Mouse (Mus musculus) duodenum, adult 2 months (tissue): ENCODE measurements around the gene Calml3. TPM values are rescaled to one million over a fixed set of nuclear protein-coding genes. Genes with fewer than 3 reads are reported as not detected.

Experiments
- polyA plus RNA-seq: library from polyadenylated mRNA; depleted of rRNA; stranded (reverse); fragments of >200 nt; gene quantifications from 2 replicates; pipeline ENCODE4 v1.2.3, GENCODE M21; 2012; ENCODE audit warnings: low replicate concordance; rRNA removed

Calml3 gene
- not detected in 2 replicates for polyA plus RNA-seq

DNA sequence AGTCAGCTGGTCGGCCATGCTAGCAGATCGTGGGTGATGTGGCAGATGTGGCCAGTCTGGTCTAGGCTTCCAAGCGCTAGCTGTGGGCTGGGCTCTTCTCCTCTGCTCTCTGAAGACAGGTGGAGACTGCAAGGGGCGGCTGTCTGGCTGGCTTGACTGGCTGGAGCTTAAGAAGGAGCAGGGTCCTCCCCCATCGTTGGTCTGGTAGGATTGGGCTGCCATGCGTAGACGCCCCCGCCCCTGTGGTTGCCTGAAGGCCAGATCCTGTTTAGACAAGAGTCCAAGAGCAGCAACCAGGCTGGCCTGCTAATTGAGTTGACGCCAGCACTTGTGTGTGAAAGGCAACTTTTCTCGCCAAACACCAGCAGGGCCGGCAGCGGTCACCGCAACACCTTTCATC, at the start of gene Calml3:
Calml3 (minus strand) TSS at position 131 of the 400 bp plus-strand sequence.

DNA sequence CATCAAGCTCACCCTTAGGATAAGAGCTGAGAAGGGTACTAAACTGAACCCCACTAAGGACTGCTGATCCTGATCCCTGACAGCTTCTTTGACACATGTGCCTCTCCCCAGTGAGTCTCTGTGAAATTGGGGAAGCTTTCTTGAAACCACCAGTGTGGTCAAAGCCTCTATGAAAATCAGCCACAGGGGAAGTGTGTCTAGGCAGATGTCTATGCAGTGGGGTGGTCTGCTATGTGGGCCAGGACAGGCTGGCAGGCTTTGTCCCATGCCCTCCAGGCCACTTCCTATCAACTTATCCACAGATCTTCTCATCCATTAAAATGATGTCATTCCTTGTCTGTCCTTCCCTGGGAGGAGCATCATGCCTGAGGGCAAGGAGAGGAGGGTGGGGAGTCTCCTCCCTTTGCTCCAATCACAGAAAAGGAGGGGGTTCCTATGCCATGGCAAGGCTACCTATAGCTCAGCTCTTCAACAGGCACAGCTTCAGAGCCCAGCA, 33.2 kb upstream of the Calml3 start, which contains the start of gene Calm4:
Calm4 (plus strand) TSS at position 446 of the 496 bp plus-strand sequence.

Other genes starting within 250 kb of the Calml3 start
- 0.18 and 0.47 TPM in 2 replicates for gene Fam208b, start 193.2 kb downstream of the Calml3 start, polyA plus RNA-seq
- 14.8 and 19.7 TPM in 2 replicates for gene Asb13, start 170.3 kb downstream of the Calml3 start, polyA plus RNA-seq
- not detected in 2 replicates for gene Calm4, start 33.4 kb upstream of the Calml3 start, polyA plus RNA-seq
- gene Calm5, start 49.9 kb upstream of the Calml3 start, polyA plus RNA-seq = not detected in 2 replicates
- gene Net1, start 113.9 kb upstream of the Calml3 start, polyA plus RNA-seq = 23.2 and 32.9 TPM in 2 replicates
- 17.8 and 30.3 TPM in 2 replicates for gene Tubal3, start 114.0 kb upstream of the Calml3 start, polyA plus RNA-seq
- gene Ucn3, start 141.0 kb upstream of the Calml3 start, polyA plus RNA-seq = 2.0 and 4.2 TPM in 2 replicates
- gene Akr1c14, start 244.7 kb upstream of the Calml3 start, polyA plus RNA-seq = 0.40 and 1.2 TPM in 2 replicates